ENCODE assay signal across 8 mouse cellular contexts in genomic region chr11:9135589-9136246, GRCm38 (mm10). TPM values are rescaled to one million over a fixed set of nuclear protein-coding genes. Genes with fewer than 3 reads are reported as not detected.
DNase-seq lines count a peak whose midpoint lies in the region; ATAC-seq and TF ChIP-seq lines count a peak whose summit lies in the region.

No protein-coding gene starts in this region.

- intact Hi-C loops in heart, adult 2 months (cut with DNase I) = loop anchor here (1.0 to 10.0 kb wide), 3 partner anchors 152 to 711 kb away; no protein-coding TSS in a partner anchor
- intact Hi-C loops in left cerebral cortex, postnatal 36 days (cut with DNase I) = loop anchor here (2.0 to 10.0 kb wide), 3 partner anchors 153 to 713 kb away; no protein-coding TSS in a partner anchor

- WGBS in heart, adult 2 months = 73% methylated on average over 11 of the region's 11 CpGs
- WGBS in intestine, embryonic 16.5 days = 76% methylated on average over 11 of the region's 11 CpGs
- WGBS in midbrain, embryonic 14.5 days = 78% methylated on average over 11 of the region's 11 CpGs

- H3K27me3 ChIP-seq in heart, adult 2 months (ENCODE audit: control insufficient read depth, insufficient read depth, low read length) = no peaks in the 10 kb centered on the region
- no peaks in the 10 kb centered on the region for H3K27me3 ChIP-seq in intestine, embryonic 16.5 days (replicated peaks; ENCODE audit: control insufficient read depth, insufficient read depth, low read length)
- H3K27me3 ChIP-seq in midbrain, embryonic 14.5 days (ENCODE audit: control insufficient read depth, insufficient read depth, low read length) = no peaks in the 10 kb centered on the region

- peak; percentile 42; the same call in 1 of the 2 replicates for ATAC-seq in intestine, embryonic 16.5 days
- ATAC-seq in midbrain, embryonic 14.5 days (ENCODE audit: low FRiP score, low TSS enrichment) = peak; percentile 16; the same call in 1 of the 2 replicates

- peak; percentile 56 for TF ChIP-seq CTCF in heart, adult 2 months (IDR thresholded peaks at IDR 0.05)

- H3K4me1 ChIP-seq in heart, adult 2 months (ENCODE audit: control insufficient read depth, insufficient read depth, low read length) = no peaks in the 10 kb centered on the region
- no peaks in the 10 kb centered on the region for H3K4me1 ChIP-seq in intestine, embryonic 16.5 days (ENCODE audit: control insufficient read depth, insufficient read depth, low read length)
- no peaks in the 10 kb centered on the region for H3K4me1 ChIP-seq in midbrain, embryonic 14.5 days (ENCODE audit: control insufficient read depth, insufficient read depth, low read length)

- no peaks in the 10 kb centered on the region for H3K79me2 ChIP-seq in heart, adult 2 months (replicated peaks; ENCODE audit: control insufficient read depth, insufficient read depth, low read length)

- no peak for TF ChIP-seq EP300 in heart, adult 2 months (IDR thresholded peaks at IDR 0.05; ENCODE audit: insufficient read depth, low read depth, low read length)

- H3K4me2 ChIP-seq in intestine, embryonic 16.5 days (ENCODE audit: low read depth, low read length) = no peak overlapping the region
- H3K4me2 ChIP-seq in midbrain, embryonic 14.5 days (ENCODE audit: low read length) = no peak overlapping the region

- H3K4me3 ChIP-seq in heart, adult 2 months = no peak overlapping the region
- no peak overlapping the region for H3K4me3 ChIP-seq in intestine, embryonic 16.5 days (ENCODE audit: low read length)
- no peak overlapping the region for H3K4me3 ChIP-seq in midbrain, embryonic 14.5 days (replicated peaks; ENCODE audit: low read depth, low read length)

- no peak overlapping the region for H3K9ac ChIP-seq in heart, adult 2 months (ENCODE audit: low read depth, low read length)
- no peak overlapping the region for H3K9ac ChIP-seq in intestine, embryonic 16.5 days (ENCODE audit: low read depth, low read length)
- no peak overlapping the region for H3K9ac ChIP-seq in midbrain, embryonic 14.5 days (replicated peaks; ENCODE audit: low read length)

- DNase-seq in heart, adult 2 months = no peak
- DNase-seq in heart, adult 9 months (ENCODE audit: low spot score in 2 of 2) = no peak
- DNase-seq in NIH3T3 (ENCODE audit: low read depth) = peak; percentile 44
- DNase-seq in midbrain, embryonic 14.5 days = no peak
- DNase-seq in left cerebral cortex, postnatal 36 days (ENCODE audit: low spot score in 2 of 2) = no peak
- DNase-seq in right cerebral cortex, postnatal 14 days = no peak
- no peak for DNase-seq in right cerebral cortex, postnatal 10 days (ENCODE audit: low spot score in 2 of 2)

- no peak for TF ChIP-seq POLR2A in heart, adult 2 months (IDR thresholded peaks at IDR 0.05; ENCODE audit: insufficient read depth, low read depth, low read length)

- no peak overlapping the region for H3K27ac ChIP-seq in heart, adult 2 months
- H3K27ac ChIP-seq in intestine, embryonic 16.5 days (ENCODE audit: low read length) = no peak overlapping the region
- no peak overlapping the region for H3K27ac ChIP-seq in midbrain, embryonic 14.5 days (replicated peaks; ENCODE audit: low read depth, low read length)

- no peaks in the 10 kb centered on the region for H3K9me3 ChIP-seq in intestine, embryonic 16.5 days (ENCODE audit: control insufficient read depth, low read length)
- no peaks in the 10 kb centered on the region for H3K9me3 ChIP-seq in midbrain, embryonic 14.5 days (ENCODE audit: control insufficient read depth, low read length)

- H3K36me3 ChIP-seq in heart, adult 2 months (ENCODE audit: control insufficient read depth, insufficient read depth, low read length) = no peaks in the 10 kb centered on the region
- no peaks in the 10 kb centered on the region for H3K36me3 ChIP-seq in intestine, embryonic 16.5 days (ENCODE audit: control insufficient read depth, insufficient read depth, low read length)
- H3K36me3 ChIP-seq in midbrain, embryonic 14.5 days (ENCODE audit: control insufficient read depth, insufficient read depth, low read length) = no peaks in the 10 kb centered on the region

RNA-seq across cellular contexts. Expression of gene Upp1, which starts 17.8 kb away (rescaled TPM):
- 1 to 10 TPM; 4.6 to 5.2 TPM for total RNA-seq in heart, adult 2 months (2021)
- 7.4 and 9.9 TPM in 2 replicates for polyA plus RNA-seq in heart, adult 2 months (2012; rRNA removed)
- 6.5 and 6.7 TPM in 2 replicates for polyA plus RNA-seq in intestine, embryonic 16.5 days (2015; fragmentation: Nextera tagmentation; extraction: Ambion mirVana)
- 2.3 and 3.2 TPM in 2 replicates for polyA plus RNA-seq in midbrain, embryonic 14.5 days (2014; fragmentation: Nextera tagmentation; extraction: Ambion mirVana)
- total RNA-seq in left cerebral cortex, postnatal 36 days (2021) = 1 to 10 TPM; 1.9 TPM

RNA-seq across cellular contexts. Expression of gene Abca13, which starts 56.0 kb away (rescaled TPM):
- not detected for total RNA-seq in heart, adult 2 months (2021)
- 0.02 TPM in 1 of 2 replicates, not detected in the other for polyA plus RNA-seq in heart, adult 2 months (2012; rRNA removed)
- 0.89 and 1.3 TPM in 2 replicates for polyA plus RNA-seq in intestine, embryonic 16.5 days (2015; fragmentation: Nextera tagmentation; extraction: Ambion mirVana)
- polyA plus RNA-seq in midbrain, embryonic 14.5 days (2014; fragmentation: Nextera tagmentation; extraction: Ambion mirVana) = 0.03 and 0.18 TPM in 2 replicates
- under 1 TPM; 0.07 to 0.27 TPM for total RNA-seq in left cerebral cortex, postnatal 36 days (2021)
